Mouse (Mus musculus): ENCODE measurements around the gene Gm49384. TPM values are rescaled to one million over a fixed set of nuclear protein-coding genes. Genes with fewer than 3 reads are reported as not detected.
A peak's percentile ranks its signal among the peaks of the same experiment; 100 is the strongest.
"Not testable (repeated sequence)": the region's sequence is repeated elsewhere in the genome, so short reads cannot be mapped to it uniquely, and the experiment has no call there.

Gm49384 gene
- polyA plus RNA-seq, 1 experiment from 2014 or later, result 29.5 TPM

DNA sequence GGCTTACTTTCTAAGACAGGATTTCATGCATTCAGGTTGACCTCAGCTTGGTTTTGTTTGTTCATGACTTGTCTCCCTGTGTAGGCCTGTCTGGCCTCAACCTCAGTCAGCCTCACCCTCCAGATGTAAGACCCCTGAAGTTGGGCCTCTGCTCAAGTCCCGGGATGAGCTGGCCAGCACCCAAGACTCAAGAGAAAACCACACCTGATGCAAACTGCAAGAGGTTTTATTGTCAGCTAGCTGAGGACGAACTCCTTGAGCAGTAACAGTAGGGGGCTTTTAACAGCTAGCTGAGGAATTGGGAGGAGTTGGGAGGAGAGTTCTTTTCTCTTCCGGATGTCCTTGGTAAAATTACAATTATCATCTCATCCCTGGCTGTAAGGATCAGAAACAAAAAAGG is 26.5 kb downstream of the Gm49384 start:
- no peaks in the 10 kb centered on the region for H3K4me1 ChIP-seq
- no peak overlapping the region for H3K27ac ChIP-seq
- H3K4me3 ChIP-seq, result no peak overlapping the region
- no peaks in the 10 kb centered on the region for H3K9me3 ChIP-seq
- WGBS, result 84% methylated on average over 3 of the region's 3 CpGs
- H3K27me3 ChIP-seq (ENCODE audit: insufficient read depth, poor library complexity, severe bottlenecking), result no peaks in the 10 kb centered on the region
- no peak for DNase-seq (ENCODE audit: low spot score)
- peaks cover 60% of the 10 kb centered on the region for H3K36me3 ChIP-seq

DNA sequence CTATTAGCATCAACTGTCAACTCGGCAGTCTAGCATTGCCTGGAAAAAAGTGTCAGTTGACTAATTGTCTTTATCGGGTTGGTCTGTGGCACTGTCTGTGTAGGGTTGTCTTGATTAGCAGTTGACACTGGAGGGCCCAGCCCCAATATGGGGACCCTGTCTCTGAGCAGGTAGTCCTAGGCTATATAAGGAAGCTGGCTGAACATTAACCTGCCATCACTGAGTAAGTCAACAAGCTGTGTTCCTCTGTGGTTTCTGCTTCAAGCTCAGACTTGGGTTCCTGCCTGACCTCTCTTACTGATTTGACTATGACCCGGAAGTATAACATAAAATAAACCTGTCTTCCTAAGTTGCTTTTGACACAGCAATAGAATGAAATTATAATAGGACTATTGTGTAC is 28.1 kb downstream of the Gm49384 start:
- Histone ChIP-seq H3K4me3 (no peak overlapping the region), H3K9me3 (no peaks in the 10 kb centered on the region), H3K27me3 (ENCODE audit: insufficient read depth, poor library complexity, severe bottlenecking) (no peaks in the 10 kb centered on the region), H3K4me1 (no peaks in the 10 kb centered on the region), H3K27ac (no peak overlapping the region), H3K36me3 (peaks cover 51% of the 10 kb centered on the region)
- WGBS, result 89% methylated on average over 3 of the region's 3 CpGs
- no peak for DNase-seq (ENCODE audit: low spot score)

DNA sequence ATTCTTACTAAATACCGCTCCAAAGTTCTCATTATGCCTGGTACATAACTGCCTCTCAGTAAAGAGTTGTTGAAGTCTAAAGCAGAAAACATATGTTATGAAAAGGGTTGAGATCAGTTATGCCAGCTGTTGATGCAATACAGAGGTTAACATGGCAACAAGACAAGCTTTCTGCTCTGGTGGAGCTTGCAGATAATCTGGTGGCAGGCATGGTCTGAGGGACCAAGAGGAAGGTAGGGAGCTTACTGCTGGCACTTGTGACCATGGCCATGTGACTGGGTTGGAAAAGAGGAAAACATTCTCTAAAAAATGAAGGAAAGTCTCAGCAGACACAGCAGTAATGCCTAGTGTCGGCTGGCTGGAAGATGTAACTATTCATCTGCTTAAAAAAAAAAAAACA is 32.8 kb downstream of the Gm49384 start:
- DNase-seq (ENCODE audit: low spot score), result no peak

DNA sequence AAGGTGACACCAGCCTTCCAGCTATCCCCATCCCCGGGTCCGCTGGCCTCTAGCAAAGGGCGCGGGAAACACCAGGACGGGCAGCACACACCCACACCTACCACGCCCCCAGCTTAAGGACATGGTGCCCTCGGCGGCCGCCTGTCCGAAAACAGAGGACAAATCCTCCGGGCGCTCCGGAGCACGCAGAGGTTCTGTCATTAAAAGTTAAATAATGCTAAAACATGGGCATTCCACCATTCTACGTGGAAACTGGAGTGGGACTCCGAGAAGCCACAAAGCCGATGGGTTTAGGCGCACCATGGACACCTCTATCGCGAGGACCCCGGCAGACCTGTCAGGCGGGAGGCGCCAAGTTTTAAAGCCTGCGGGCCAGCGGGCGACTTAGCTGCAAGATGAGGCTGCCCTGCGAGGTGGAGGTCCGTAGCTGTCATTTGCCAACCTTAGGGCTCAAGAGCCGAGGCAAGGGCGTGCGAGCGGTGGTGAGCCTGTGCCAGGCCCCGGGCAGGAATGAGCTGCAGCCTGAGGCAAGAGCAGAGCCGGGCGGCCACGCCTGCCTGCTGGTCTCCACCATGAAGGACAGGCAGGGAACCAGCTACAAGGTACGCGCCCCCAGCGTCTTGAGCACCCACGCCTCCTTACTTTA is 35.5 kb downstream of the Gm49384 start, which contains the start of gene Lrr1:
Gene Lrr1 (plus strand): TSS at position 354 of the 646 bp plus-strand sequence.
- DNase-seq (ENCODE audit: low spot score), result peak; percentile 94
- peak within 1 kb of the TSS; percentile 98 for H3K27ac ChIP-seq
- H3K36me3 ChIP-seq, result peaks cover 11% of the 10 kb centered on the region; the same call in 1 of the 2 replicates
- no peaks in the 10 kb centered on the region for H3K27me3 ChIP-seq (ENCODE audit: insufficient read depth, poor library complexity, severe bottlenecking)
- peaks cover 14% of the 10 kb centered on the region for H3K4me1 ChIP-seq
- H3K9me3 ChIP-seq, result no peaks in the 10 kb centered on the region
- peak within 1 kb of the TSS; percentile 91 for H3K4me3 ChIP-seq
- 0% methylated on average over 40 of the region's 40 CpGs for whole genome bisulfite sequencing

More for the DNA sequence above, 32.8 kb downstream of the Gm49384 start:
- H3K4me1 ChIP-seq, result peaks cover 14% of the 10 kb centered on the region
- H3K4me3 ChIP-seq, result no peak overlapping the region
- no peaks in the 10 kb centered on the region for H3K9me3 ChIP-seq
- H3K36me3 ChIP-seq, result peaks cover 31% of the 10 kb centered on the region
- no peaks in the 10 kb centered on the region for H3K27me3 ChIP-seq (ENCODE audit: insufficient read depth, poor library complexity, severe bottlenecking)
- WGBS, result 86% methylated on average over 2 of the region's 2 CpGs
- H3K27ac ChIP-seq, result no peak overlapping the region

DNA sequence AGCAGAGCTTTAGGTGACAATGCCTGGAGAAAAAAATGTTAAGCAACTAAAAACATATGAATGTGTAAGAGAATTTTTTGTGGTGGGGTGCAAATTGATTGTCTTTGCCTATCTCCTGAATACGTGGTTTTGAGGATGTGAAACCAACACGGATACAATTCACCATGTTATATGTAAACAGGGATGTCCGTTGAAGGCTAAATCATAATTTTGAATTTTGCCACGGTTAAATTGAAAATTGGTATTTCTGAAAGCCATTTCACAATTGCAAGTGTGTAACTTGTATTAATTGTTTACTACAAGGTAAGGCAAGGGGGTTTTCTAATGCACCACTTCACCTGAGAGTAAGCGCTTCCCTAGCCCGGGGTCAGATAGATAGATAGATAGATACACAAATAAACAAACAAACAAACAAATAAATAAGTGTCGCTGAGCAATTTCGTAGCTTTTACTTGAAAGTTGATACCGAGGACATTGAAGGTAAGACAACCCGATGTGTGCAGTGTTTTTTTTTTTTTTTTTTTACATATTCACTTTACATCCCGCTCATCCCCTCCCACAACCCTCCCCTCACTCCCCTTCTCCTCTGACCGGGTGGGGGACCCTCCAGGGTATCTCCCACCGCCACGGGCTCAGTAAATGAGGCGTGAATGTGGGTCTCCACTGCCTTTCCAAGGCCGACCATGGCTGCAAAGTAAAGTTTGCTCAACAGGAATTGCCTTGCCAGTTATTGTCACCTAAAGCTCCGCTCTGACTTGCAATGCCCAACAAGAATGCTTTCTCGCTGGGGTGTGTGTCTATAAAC is 36.2 kb downstream of the Gm49384 start:
- Histone ChIP-seq H3K36me3 (peaks cover 4% of the 10 kb centered on the region; the same call in 1 of the 2 replicates), H3K27me3 (ENCODE audit: insufficient read depth, poor library complexity, severe bottlenecking) (no peaks in the 10 kb centered on the region), H3K4me3 (peak overlapping the region; percentile 91), H3K27ac (peak overlapping the region; percentile 98), H3K4me1 (peaks cover 14% of the 10 kb centered on the region), H3K9me3 (no peaks in the 10 kb centered on the region)
- 9% methylated on average over 18 of the region's 18 CpGs for WGBS
- DNase-seq (ENCODE audit: low spot score), result no peak

DNA sequence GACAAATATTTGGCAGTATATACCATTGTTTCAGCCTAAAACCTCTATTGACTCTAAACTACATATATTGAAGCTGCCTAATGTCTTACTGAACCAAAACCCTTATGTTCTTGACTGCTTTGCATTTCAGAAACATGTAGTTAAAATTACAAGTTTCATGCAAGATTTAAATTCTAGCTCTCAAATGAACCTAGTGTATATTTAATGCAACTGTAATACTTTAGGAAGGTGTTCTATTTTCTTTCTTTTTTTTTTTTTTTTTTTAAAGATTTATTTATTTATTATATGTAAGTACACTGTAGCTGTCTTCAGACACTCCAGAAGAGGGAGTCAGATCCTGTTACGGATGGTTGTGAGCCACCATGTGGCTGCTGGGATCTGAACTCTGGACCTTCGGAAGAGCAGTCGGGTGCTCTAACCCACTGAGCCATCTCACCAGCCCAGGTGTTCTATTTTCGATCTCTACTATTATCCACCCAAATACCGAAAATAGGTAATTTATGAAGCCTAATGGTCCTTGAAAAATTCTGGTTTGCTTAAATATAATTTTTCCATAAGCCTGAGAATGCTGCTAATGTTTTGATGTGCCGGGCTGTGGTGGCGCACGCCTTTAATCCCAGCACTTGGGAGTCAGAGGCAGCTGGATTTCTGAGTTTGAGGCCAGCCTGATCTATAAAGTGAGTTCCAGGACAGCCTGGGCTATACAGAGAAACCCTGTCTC is 37.0 kb downstream of the Gm49384 start:
- 64% methylated on average over 8 of the region's 8 CpGs for WGBS
- not testable (repeated sequence) for H3K36me3 ChIP-seq; H3K27me3 ChIP-seq (ENCODE audit: insufficient read depth, poor library complexity, severe bottlenecking); DNase-seq (ENCODE audit: low spot score); H3K4me3 ChIP-seq; H3K9me3 ChIP-seq; H3K27ac ChIP-seq
- H3K4me1 ChIP-seq, result peaks cover 14% of the 10 kb centered on the region

DNA sequence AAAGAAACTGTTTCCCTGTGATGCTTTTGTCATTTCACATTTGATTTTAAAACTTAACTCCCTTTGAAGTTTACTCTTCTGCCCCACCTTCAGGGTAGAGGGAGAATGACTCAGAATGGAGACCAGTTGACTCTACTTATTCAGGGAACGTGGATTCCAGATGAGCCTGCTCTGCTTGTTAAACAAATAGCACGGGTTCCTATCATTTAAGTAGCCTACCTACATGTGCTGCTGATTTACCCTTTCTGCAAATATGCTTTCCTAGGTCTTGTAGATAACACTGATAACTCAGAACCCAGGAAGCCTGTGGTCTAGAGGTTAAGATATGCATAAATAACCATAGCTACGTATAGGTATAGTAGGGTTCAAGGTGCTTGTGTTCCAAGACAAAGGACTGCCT is 39.2 kb downstream of the Gm49384 start:
- no peaks in the 10 kb centered on the region for H3K36me3 ChIP-seq
- 58% methylated on average over 3 of the region's 3 CpGs for WGBS
- H3K4me3 ChIP-seq, result no peak overlapping the region
- H3K27ac ChIP-seq, result no peak overlapping the region
- H3K4me1 ChIP-seq, result peaks cover 12% of the 10 kb centered on the region
- no peaks in the 10 kb centered on the region for H3K27me3 ChIP-seq (ENCODE audit: insufficient read depth, poor library complexity, severe bottlenecking)
- DNase-seq (ENCODE audit: low spot score), result no peak
- H3K9me3 ChIP-seq, result no peaks in the 10 kb centered on the region

DNA sequence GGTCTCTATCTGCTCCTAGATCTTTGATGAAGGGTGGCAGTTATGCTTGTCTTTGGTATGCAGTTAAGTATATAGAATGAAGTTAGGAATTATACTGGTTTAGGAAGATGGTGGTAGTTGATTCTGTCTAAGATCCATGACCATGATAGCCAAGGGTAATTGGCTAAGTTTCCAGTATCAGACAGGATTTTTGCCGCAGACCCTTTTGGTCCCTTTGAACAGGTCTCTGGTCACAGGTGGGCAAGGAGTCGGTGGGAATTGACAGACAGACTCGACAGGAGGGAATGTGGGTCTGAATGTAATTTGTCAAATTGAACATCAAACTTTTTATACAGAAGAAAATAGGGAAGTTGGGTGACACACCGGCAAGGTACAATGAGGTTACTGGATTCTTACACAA is 40.5 kb downstream of the Gm49384 start:
- not testable (repeated sequence) for H3K9me3 ChIP-seq; H3K36me3 ChIP-seq; H3K27ac ChIP-seq; DNase-seq (ENCODE audit: low spot score); H3K4me3 ChIP-seq; H3K4me1 ChIP-seq; H3K27me3 ChIP-seq (ENCODE audit: insufficient read depth, poor library complexity, severe bottlenecking)
- 80% methylated on average over 4 of the region's 4 CpGs for WGBS

DNA sequence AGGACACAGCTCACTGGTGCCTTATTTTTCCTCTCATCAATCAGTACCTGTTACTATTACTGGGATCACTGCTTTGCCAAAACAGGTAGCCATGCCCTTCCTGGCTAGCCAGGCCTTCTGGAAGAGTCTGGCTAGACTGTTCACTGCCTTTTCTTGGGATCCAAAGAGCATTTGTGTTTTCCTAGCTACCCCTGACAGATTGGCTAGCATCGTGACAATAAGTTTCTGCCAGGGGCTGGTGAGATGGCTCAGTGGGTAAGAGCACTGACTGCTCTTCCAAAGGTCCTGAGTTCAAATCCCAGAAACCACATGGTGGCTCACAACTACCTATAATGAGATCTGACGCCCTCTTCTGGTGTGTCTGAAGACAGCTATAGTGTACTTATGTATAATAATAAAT is 43.4 kb downstream of the Gm49384 start:
- H3K4me3 ChIP-seq; H3K27ac ChIP-seq; H3K27me3 ChIP-seq (ENCODE audit: insufficient read depth, poor library complexity, severe bottlenecking); H3K4me1 ChIP-seq; DNase-seq (ENCODE audit: low spot score); H3K9me3 ChIP-seq: not testable (repeated sequence)
- 74% methylated on average over 2 of the region's 2 CpGs for WGBS
- H3K36me3 ChIP-seq, result peaks cover 20% of the 10 kb centered on the region

DNA sequence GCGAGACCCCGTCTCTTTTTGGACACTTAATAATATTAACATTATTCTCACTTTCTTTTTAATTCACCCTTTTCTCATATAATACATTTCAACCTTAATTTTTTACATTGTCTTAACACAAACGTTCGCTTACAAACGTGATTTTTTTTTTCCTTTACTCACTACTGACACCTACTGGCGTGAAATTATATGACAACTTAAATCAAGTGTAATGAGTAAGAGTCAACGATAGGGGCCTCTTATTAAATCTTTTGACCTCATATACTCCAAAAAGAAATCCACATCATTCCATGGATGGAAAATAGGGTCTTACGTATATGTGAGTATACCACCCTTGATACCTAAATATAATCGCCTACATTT is 44.5 kb downstream of the Gm49384 start:
- no peak overlapping the region for H3K27ac ChIP-seq
- peaks cover 22% of the 10 kb centered on the region for H3K36me3 ChIP-seq
- H3K9me3 ChIP-seq, result no peaks in the 10 kb centered on the region
- 6% methylated on average over 9 of the region's 9 CpGs for WGBS
- DNase-seq (ENCODE audit: low spot score), result no peak
- H3K27me3 ChIP-seq (ENCODE audit: insufficient read depth, poor library complexity, severe bottlenecking), result no peaks in the 10 kb centered on the region
- H3K4me3 ChIP-seq, result peak overlapping the region; percentile 35; the same call in 1 of the 2 replicates
- peaks cover 3% of the 10 kb centered on the region; the same call in 1 of the 2 replicates for H3K4me1 ChIP-seq

DNA sequence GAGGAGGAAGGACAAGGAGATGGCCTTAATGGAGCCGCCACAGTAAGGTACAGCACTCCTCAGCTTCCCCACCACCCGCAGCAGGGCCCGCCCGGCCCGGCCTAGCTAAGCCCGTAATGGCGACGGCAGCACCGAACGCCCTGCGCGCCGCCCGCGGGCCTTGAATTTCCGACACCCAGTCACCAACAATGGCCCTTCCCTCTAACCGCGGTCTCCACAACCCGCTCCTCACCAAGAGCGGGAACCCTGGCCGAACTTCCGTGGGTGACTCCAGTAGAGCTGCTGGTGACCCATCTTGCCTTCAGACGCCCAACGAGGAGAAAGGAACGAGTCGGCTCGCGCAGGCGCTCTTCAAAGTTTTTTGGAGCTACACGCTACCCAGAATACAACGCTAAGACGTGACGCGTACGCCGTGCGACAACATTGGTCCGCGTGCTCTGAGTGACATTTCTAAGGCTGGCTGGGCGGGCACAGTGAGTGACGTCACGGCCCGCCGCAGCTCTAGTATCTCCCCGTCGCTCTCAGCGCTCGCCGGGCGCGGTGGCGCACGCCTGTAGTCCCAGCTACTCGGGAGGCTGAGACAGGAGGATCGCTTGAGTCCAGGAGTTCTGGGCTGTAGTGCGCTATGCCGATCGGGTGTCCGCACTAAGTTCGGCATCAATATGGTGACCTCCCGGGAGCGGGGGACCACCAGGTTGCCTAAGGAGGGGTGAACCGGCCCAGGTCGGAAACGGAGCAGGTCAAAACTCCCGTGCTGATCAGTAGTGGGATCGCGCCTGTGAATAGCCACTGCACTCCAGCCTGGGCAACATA is 45.1 kb downstream of the Gm49384 start, which contains the start of gene Rps29:
Gene Rps29 (minus strand): TSS at position 422 of the 813 bp plus-strand sequence.
- WGBS, result under 1% methylated on average over 59 of the region's 68 CpGs

DNA sequence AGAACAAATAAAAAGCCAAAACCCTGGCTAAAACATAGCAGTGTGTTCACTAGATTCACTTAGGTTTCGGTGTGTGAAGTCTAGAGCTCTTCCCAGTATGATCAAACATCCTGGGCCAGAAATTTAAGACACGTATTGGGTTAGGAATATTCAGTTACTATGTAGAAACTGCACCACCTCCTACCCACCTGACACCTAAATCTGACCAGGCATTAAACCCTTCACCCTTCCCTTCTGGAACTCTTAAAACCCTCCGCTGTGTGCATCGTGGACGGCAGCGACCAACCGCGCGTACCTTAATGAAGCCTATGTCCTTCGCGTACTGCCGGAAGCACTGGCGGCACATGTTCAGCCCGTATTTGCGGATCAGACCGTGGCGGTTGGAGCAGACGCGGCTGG is 45.7 kb downstream of the Gm49384 start:
- H3K9me3 ChIP-seq, result no peaks in the 10 kb centered on the region
- H3K27me3 ChIP-seq (ENCODE audit: insufficient read depth, poor library complexity, severe bottlenecking), result no peaks in the 10 kb centered on the region
- peak overlapping the region; percentile 88 for H3K4me3 ChIP-seq
- peaks cover 22% of the 10 kb centered on the region for H3K36me3 ChIP-seq
- peaks cover 3% of the 10 kb centered on the region; the same call in 1 of the 2 replicates for H3K4me1 ChIP-seq
- DNase-seq (ENCODE audit: low spot score), result no peak
- under 1% methylated on average over 19 of the region's 19 CpGs for WGBS
- peak overlapping the region; percentile 97 for H3K27ac ChIP-seq

More for the DNA sequence above, 45.1 kb downstream of the Gm49384 start, which contains the start of gene Rps29:
- not testable (repeated sequence) for H3K27me3 ChIP-seq (ENCODE audit: insufficient read depth, poor library complexity, severe bottlenecking); H3K4me1 ChIP-seq; H3K9me3 ChIP-seq
- Histone ChIP-seq H3K27ac (peak within 1 kb of the TSS; percentile 97), H3K4me3 (peak within 1 kb of the TSS; percentile 88), H3K36me3 (peaks cover 22% of the 10 kb centered on the region)
- DNase-seq (ENCODE audit: low spot score), result peak; percentile 99

All from heart, embryonic 10.5 days (tissue).